Mouse (Mus musculus) cerebral cortex, adult 2 months (tissue): ENCODE results near the gene Kif7.

ENCODE experiments used
- WGBS: fragments of 180-500 bp; shearing (Covaris S2); methylation state at CpG from one replicate; pipeline ENCODE4 v1.1.7; 2018; 5-methylcytosine and 5-hydroxymethylcytosine counted together

Kif7 gene

DNA sequence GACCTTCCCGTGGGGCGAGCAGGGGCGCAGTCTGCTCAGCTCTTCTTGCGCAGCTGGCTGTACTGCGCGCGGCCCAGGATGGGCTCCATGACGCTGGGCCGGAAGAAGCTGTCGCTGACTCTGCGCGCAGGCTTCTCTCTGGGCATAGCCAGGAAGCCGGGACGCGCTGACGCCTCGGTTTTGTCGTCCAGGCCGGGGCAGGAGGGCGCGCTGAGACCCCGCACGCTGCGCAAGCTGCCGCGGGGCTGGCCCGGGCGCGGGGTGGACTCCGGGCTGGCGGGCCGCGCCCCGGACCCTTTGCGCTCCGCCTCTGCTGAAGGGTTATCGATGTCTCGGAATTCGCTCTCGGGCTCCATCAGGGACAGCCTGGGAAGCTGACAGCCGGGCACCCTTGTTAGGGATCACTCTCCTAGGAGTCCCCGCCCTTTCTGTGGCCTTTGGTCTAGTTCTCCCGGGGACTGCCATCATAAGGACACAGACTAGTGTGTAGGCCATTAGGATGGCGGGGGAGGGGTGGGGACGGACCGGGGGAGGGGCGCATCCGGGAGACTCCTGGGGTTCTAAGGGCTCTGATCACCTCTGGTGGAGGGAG lies 6.0 kb upstream of the Kif7 start:
- WGBS, result 1% methylated on average over 48 of the region's 48 CpGs

DNA sequence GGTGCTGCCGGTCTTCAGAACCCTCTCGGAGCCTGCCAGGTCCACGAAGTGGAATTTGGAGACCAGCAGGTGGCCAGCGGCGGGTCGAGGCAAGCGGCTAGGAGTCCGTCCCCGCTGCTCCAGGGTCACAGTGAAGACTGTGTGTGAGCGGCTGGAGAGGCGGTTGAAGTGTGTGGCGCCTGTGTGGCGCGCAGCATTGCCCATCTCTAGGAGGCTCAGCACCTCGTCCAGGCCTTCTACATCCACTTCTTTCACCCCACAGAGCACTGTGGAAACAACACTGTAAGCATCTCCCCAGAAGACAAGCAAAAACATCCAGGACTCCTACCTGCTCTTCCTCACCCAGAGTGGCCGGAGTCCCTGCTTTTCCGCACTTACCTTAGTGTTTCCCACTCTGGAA lies 4.7 kb downstream of the Kif7 start:
- WGBS, result 65% methylated on average over 17 of the region's 17 CpGs

DNA sequence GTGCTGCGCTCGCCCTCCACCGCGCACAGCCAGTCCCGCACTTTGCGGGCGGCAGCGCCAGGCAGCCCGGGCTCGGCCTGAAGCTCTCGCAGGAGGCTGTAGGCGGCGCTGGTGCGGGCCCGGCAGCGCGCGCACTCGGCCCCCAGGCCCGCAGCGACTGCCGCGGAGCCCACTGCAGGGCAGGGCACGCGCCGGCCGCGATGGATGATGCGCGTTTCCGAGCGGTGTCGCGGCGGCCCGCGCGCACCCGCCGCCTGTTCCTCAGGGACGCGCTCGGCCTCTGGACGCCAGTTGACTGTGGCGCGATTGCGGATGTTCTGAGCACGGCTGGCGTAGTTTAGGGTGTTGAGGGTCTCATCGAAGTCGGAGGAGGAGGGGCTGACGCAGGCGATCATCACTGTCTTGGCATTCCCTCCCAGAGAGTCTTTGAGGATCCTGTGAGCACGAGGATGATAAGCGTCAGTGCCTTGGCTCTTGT lies 5.4 kb downstream of the Kif7 start:
- WGBS, result 4% methylated on average over 55 of the region's 55 CpGs

DNA sequence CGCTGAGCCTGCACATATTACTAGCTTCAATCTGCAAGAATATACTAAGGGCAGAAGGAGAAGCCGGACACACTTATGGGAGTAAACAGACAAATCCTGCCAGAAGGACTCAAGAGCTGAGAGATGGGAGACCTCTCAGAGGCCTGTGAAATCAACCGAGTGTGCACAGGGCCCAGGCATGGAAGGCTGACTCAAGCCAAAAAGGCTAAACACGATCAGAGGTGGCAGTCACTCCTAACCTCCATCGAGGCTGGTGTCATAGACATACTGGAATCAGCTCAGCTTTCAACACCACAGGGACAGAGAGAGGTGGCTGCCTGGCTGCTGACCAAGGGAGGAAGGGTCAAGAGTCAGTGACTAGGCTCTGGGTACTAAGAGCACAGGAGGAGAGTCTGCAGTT lies 10.3 kb downstream of the Kif7 start:
- 91% methylated on average over 5 of the region's 5 CpGs for WGBS

DNA sequence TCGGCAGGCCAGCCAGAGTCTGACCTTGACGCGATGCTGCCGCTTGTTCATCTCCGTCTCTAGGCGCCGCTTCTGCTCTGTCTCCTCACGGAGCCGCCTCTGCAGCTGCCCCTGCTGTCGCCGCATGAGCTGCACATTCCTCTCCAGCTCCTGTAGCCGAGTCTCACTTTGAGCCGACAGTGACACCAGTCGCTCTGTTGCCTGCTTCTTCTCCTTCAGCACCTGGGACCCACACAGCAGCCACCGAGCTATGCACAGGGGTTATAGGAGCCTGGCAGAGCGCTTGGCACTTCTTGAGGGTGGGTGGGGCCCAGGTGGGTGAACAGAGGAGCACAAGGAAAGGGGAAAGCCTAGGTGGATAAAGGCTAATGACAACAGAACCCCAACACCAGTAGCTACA lies 12.8 kb downstream of the Kif7 start:
- 77% methylated on average over 16 of the region's 16 CpGs for WGBS

DNA sequence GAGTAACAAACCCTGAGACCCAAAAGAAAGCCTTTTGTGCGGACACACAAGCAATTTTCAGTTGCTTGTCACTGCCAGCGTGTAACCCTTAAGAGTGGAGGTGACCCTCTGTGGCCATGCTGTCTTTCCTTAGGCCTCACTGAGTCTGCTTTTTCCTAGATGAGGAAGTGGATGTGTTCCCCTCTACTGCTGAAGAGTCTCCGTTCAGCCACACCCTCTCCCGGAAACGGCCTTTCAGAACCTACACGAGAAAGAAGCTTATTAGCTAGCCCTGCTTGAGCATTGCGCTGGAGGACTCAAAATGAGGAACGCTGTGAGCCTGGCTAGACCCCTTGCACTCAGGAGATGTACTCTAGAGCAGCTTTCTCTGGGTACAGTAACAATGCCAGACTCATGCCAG lies 19.0 kb downstream of the Kif7 start:
- 91% methylated on average over 8 of the region's 8 CpGs for WGBS

DNA sequence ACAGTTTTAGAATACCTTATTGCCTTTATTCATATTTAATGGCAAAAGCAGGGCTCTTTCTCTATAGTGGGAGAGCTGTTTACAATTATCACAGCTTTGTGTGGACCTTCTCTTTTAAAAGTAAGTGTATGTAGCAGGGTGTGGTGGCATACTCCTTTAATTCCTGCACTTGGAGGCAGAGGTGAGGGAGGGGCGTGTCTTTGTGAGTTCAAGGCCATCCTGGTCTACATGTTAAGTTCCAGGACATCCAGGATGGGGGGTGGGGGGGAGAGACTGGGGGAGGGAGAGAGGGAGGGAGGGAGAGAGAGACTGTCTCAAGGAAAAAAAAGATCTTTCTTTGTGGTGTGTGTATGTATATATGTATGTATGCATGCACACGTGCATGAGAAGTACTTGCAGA lies 35.3 kb downstream of the Kif7 start:
- WGBS, result 90% methylated on average over 2 of the region's 2 CpGs

DNA sequence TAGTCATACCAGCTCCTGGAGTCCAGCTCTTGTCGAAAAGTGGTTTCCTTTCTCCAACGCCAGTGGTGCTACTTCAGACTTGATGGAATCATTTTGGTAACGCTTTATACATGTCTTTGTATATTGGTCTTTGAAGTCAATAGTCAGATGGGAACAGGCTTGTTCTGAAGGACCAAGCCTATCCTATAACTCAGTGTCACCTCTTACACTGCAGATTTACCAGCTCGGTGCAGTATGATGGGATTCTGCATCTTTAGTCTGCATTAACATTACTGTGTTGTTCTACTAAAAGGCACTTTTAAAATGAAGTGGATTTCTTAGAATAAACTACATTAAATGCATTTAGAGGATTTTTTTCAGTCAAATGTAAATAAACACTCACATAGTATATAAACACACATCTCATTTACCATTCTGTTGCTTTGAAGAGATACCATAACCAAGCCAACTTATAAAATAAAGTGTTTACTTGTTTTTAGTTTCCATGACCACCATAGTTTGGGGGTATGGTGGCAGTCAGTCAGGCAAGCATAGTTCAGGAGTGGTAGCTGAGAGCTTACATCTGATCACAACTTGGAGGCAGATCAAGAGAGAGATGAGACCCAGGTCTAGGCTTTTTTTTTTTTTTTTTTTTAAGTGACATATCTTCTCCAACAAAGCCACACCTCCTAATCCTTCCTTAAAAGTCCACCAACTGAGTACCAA lies 44.5 kb downstream of the Kif7 start:
- 96% methylated on average over 4 of the region's 4 CpGs for WGBS

DNA sequence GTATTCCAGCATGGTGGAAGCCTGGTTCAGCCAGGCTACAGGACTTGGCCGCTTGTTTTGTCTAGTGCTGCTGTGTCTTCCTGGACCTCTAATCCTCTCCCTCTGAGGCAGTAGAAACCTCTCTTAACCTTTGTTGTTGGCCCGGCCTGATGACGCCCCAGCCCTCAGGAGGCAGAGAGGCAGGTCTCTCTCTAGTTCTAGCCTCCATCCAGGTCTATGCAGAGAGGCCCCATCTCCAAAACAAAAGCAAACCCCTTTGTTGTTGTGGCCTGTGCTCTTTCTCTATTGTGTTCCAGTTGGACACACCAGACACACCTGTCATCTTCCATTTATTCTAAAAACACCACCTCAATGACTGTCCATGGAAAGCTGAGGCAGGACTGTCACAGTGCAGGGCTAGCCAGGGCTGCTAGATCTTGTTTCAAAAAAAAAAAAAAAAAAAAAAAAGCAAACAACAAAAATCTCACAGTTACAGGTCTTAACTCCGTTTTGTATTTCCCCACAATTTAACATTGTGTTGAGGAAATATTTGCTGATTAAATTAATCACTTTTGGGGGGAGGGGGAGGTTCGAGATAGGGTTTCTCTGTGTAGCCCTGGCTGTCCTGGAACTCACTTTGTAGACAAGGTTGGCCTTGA lies 54.1 kb downstream of the Kif7 start:
- WGBS, result 39% methylated on average over 5 of the region's 5 CpGs

DNA sequence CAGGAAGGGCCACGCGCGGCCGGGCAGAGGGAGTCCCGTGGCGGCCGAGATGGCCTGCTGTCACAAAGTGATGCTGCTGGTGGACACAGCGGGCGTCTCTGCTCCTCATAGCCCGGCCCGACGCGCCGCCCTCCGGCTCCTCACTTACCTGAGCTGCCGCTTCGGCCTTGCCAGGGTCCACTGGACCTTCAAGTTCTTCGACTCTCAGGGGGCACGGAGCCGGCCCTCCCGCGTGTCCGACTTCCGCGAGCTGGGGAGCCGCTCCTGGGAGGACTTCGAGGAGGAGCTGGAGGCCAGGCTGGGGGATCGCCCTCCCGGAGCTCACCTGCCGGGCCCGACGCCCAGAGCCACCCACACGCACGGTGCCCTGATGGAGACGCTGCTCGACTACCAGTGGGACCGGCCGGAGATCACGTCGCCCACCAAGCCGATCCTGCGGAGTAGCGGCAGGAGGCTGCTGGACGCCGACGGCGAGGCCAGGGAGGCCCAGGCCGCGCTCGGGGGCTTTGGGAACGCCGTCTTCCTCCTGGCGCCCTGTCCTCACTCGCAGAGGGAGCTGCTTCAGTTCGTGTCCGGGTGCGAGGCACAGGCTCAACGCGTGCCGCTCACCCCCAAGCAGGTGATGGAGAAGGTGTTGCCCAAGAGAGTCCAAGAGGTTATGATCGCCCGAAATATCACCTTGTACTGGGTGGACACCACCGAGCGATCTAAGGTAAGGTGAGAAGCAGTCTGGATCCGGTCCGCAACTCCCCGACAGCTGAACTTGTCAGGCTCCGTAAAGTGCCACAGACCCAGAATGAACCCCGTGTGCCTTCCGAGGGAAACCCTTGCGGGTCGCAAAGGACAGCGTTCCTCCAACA lies 55.0 kb downstream of the Kif7 start:
- under 1% methylated on average over 73 of the region's 73 CpGs for WGBS

DNA sequence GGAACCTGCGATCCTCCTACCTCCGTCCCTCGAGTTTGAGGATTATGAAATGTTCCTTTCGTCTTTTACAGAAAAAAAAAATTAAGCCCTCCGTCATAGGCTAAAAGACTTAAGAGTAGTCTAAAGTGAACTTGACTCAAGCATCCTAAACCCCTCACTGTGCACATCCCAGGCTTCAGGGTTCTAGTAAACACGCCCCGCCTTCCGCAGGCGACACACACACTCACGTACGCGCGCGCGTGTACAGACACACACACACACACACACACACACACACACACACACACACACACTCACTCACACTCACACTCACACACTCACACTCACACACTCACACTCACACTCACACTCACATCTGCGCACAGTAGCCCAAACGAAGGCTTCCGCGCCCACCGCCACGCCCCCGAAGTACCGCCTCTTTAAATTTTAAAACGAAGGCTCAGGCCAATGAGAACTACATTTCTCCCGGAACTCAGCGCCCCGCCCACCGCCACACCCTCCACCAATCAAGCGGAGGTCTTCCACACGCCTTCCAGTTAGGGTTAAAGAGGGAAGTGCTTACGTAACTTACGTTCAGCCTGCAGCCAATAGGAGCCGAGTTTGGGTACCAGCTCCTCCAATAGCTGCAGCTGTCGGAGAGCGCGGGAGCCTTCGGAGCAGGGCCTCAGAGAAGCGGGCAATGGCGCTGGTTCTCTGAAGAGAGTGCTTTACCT lies 55.8 kb downstream of the Kif7 start, which contains the start of gene Ticrr:
TSS of gene Ticrr (plus strand) at position 619 of the 713 bp plus-strand sequence.
- 1% methylated on average over 39 of the region's 39 CpGs for WGBS

DNA sequence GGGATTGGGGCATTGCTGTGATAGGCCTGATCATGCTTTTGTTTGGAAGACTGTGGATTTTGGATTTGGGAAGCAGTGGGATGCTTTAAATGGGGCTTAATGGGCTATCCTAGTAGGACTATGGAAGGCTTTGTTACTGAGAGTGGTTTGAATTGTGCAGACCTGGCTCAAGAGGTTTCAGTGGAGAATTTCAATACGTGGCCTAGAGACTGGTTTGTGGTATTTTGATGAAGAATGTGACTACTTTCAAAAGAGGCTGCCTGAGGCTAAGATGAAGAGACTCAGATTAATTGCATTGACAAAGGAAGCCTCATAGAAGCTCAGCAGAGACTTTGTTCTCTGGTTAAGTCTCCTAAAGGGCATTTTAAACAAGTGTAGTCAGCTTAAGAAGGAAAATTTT lies 60.9 kb downstream of the Kif7 start:
- 72% methylated on average over 1 of the region's 1 CpGs for WGBS

DNA sequence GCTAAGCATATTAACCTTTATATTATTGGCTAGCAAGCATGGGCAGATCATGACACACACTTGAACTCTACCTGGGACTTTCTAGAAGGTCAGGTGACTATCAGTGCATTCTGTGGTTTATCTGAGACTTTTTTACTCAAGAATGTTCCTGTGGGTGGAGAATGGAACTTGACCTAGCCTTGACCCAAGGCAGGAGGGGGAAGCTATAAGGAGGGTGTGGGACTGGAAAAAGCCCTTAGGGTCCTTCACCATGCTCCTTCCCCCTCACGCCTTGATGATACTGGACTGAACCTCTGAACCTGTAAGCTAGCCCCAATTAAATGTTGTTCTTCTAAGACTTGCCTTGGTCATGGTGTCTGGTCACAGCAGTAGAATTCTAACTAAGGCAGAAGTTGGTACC lies 61.3 kb downstream of the Kif7 start:
- 84% methylated on average over 1 of the region's 1 CpGs for WGBS

DNA sequence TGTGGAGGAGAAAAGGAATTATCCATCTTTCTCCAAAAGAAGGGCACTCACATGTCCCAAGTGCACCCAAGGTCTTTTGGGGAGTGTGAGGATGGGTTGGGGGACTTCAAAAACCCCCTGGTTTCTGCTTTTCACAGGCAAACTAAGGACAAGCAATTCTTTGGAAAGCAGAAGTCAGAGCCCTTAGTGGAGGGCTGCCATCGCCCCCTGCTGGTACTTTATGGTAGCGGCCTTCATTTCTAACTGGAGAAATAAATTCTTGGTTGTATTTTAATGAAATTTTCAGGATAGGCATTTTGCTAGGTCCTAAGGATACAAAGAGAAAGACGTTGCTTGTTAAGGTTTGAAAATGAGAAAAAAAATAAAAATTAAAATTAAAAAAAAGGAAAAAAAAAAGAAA lies 66.5 kb downstream of the Kif7 start:
- WGBS, result 9% methylated on average over 3 of the region's 3 CpGs
